Mouse (Mus musculus) small intestine, adult 2 months (tissue): ENCODE measurements at regions not wholly inside any gene's neighbourhood (a gene's known extent, or its start where the extent isn't known, plus 50 kb on each side); places are given as distances from the start of the nearest gene placed in this dataset.

Source experiments
- CTCF ChIP-seq: fragments of 200-500 bp; IDR thresholded peaks from 2 replicates; pipeline ENCODE4 v1.5.1; 2012; ENCODE audit warnings: low read depth, mild to moderate bottlenecking, control low read depth, inconsistent platforms, low read length, moderate library complexity, mixed read lengths; ENCODE audit not compliant: insufficient replicate concordance, insufficient read length; ENCODE audit errors: extremely low read depth
- POLR2A ChIP-seq: fragments of 200-500 bp; IDR thresholded peaks from 2 replicates; pipeline ENCODE4 v1.6.1; 2012; ENCODE audit warnings: low read depth, mild to moderate bottlenecking, control low read depth, inconsistent platforms, low read length, moderate library complexity

DNA sequence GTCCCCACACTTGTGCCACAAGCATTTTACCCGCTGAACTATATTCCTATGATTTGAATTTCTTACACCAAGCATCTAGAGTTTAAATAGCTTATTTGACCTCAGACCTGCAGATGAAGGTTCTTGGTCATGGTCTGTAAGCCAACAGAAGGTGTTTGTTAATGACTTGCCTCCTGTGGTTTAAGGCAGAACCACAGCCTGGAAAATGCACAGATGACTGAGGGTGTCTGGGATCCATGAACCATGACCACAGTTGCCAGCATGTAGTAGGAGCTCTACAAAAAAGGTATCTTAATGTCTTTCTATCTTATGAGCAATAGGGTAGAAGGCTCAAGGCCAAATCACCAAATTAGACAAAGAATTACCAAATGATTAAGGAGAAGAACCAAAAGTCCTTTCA is 367.6 kb downstream of the Atp6ap1l start:
- TF ChIP-seq POLR2A: no peak
- TF ChIP-seq CTCF: no peak
